Mouse (Mus musculus) heart, embryonic 14.5 days (tissue): Measurements from ENCODE around the gene Trim29. TPM values are rescaled to one million over a fixed set of nuclear protein-coding genes. Genes with fewer than 3 reads are reported as not detected.

ENCODE experiments used
- polyA plus RNA-seq: library from polyadenylated mRNA; unstranded; fragments of >200 nt; fragmentation: Nextera tagmentation; extraction: Ambion mirVana; gene quantifications from 2 replicates; pipeline ENCODE4 v1.2.1, GENCODE M21; 2014

Trim29 gene
- polyA plus RNA-seq, 1 experiment from 2014 or later: 0.09 TPM

Other genes starting within 250 kb of the Trim29 start
- gene Arhgef12, start 203.6 kb upstream of the Trim29 start, polyA plus RNA-seq: 18.0 and 20.5 TPM in 2 replicates
- 15.1 and 17.2 TPM in 2 replicates for gene Tmem136, start 194.3 kb upstream of the Trim29 start, polyA plus RNA-seq
- 0.12 TPM in 1 of 2 replicates, not detected in the other for gene Pou2f3, start 100.5 kb upstream of the Trim29 start, polyA plus RNA-seq
- 39.6 and 41.2 TPM in 2 replicates for gene Oaf, start 70.9 kb upstream of the Trim29 start, polyA plus RNA-seq